Mouse (Mus musculus): Measurements from ENCODE around the gene Tas2r103.

Gene Tas2r103

DNA sequence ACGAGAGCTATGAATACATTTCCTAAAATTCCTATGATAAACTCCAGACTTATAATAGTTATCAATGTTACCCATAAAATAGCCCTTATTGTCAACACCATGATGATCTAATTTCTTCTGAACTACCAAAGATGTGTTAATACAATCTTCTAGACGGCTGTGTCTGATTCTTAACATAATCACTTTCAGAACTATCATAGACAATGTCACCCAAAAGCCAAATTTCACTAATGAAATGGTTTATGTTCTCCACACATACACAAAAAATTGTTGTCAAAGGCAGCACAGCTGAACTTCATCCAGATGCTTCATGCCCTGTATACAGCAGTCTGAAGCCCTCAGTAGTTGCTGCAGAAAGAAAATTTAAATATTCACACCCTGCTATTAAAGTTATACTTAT lies at the start of gene Tas2r103:
Tas2r103 (minus strand) TSS at position 101 of the 400 bp plus-strand sequence.
- DNase-seq: no peak

DNA sequence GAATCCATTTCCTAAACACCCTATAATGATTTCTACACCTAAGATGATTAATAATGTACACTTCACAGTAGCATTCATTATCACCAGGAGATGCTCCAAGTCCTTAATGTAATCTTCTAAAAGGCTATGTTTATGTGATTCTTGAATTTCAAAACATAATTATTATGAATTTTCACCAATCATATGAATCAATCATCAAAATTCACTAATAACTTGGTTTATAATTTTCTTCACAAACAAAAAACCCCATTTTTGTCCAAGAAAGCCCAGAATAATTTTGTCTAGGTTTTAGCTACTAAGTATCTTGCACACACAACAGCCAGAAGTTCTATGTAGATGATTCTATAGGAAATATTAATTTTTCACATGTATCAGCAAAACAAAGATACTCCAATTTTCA lies 18.8 kb upstream of the Tas2r103 start, which contains the start of gene Tas2r140:
Tas2r140 (minus strand) TSS at position 101 of the 400 bp plus-strand sequence.
- DNase-seq: no peak
